Mouse (Mus musculus) cortical plate, adult 2 months (tissue): ENCODE measurements at regions not wholly inside any gene's neighbourhood (a gene's known extent, or its start where the extent isn't known, plus 50 kb on each side); places are given as distances from the start of the nearest gene placed in this dataset.

Experiments
- H3K27ac ChIP-seq: fragments of 200-500 bp; 2 replicates; pipeline ENCODE4 v1.5.1; 2012; ENCODE audit warnings: low read length, control low read depth, inconsistent platforms; ENCODE audit not compliant: insufficient read depth
- H3K4me1 ChIP-seq: fragments of 200-500 bp; 2 replicates; pipeline ENCODE4 v1.6.1; 2011; ENCODE audit warnings: low read length; ENCODE audit not compliant: control insufficient read depth, insufficient read depth
- H3K4me3 ChIP-seq: fragments of 200-500 bp; 2 replicates; pipeline ENCODE4 v1.5.1; 2011; ENCODE audit warnings: mild to moderate bottlenecking, low read length, control low read depth; ENCODE audit not compliant: insufficient read depth
- CTCF ChIP-seq: fragments of 200-500 bp; IDR thresholded peaks from 2 replicates; pipeline ENCODE4 v1.5.1; 2011; ENCODE audit warnings: mild to moderate bottlenecking, control low read depth, low read length; ENCODE audit not compliant: insufficient read depth; ENCODE audit errors: extremely low read depth
- POLR2A ChIP-seq: fragments of 200-500 bp; IDR thresholded peaks from 2 replicates; pipeline ENCODE4 v1.6.1; 2011; ENCODE audit warnings: mild to moderate bottlenecking, low read length, control low read depth; ENCODE audit not compliant: insufficient read depth; ENCODE audit errors: extremely low read depth

GRCm38 (mm10) chr14:120172058-120172457, 103.4 kb upstream of the Mbnl2 start:
- no peak overlapping the region for H3K4me3 ChIP-seq
- TF ChIP-seq POLR2A (no peak), CTCF (no peak)
- no peak overlapping the region for H3K27ac ChIP-seq
- H3K4me1 ChIP-seq = peaks cover 13% of the 10 kb centered on the region

GRCm38 (mm10) chr14:120172844-120173243, 102.6 kb upstream of the Mbnl2 start:
- Histone ChIP-seq H3K4me1 (peaks cover 13% of the 10 kb centered on the region), H3K4me3 (no peak overlapping the region), H3K27ac (no peak overlapping the region)
- TF ChIP-seq CTCF (no peak), POLR2A (no peak)

GRCm38 (mm10) chr14:120174615-120175014, 100.9 kb upstream of the Mbnl2 start:
- Histone ChIP-seq H3K4me1 (peaks cover 13% of the 10 kb centered on the region), H3K4me3 (no peak overlapping the region), H3K27ac (no peak overlapping the region)
- TF ChIP-seq CTCF = no peak
- TF ChIP-seq POLR2A = no peak

- TF ChIP-seq CTCF (no peak), POLR2A (no peak)
- H3K4me3 ChIP-seq = no peak overlapping the region
These were observed 80.3 kb upstream of the Mbnl2 start for GRCm38 (mm10) chr14:120195218-120195617.

GRCm38 (mm10) chr14:120211741-120212140, 63.7 kb upstream of the Mbnl2 start:
- no peak overlapping the region for H3K27ac ChIP-seq
- TF ChIP-seq CTCF (no peak), POLR2A (no peak)
- no peak overlapping the region for H3K4me3 ChIP-seq
- no peaks in the 10 kb centered on the region for H3K4me1 ChIP-seq

More at GRCm38 (mm10) chr14:120195218-120195617, 80.3 kb upstream of the Mbnl2 start:
- H3K4me1 ChIP-seq = no peaks in the 10 kb centered on the region
- no peak overlapping the region for H3K27ac ChIP-seq

GRCm38 (mm10) chr14:120212626-120213025, 62.8 kb upstream of the Mbnl2 start:
- H3K4me1 ChIP-seq = no peaks in the 10 kb centered on the region
- TF ChIP-seq CTCF = no peak
- no peak for TF ChIP-seq POLR2A
- H3K4me3 ChIP-seq = no peak overlapping the region
- no peak overlapping the region for H3K27ac ChIP-seq

- no peak overlapping the region for H3K27ac ChIP-seq
- H3K4me3 ChIP-seq = no peak overlapping the region
- no peaks in the 10 kb centered on the region for H3K4me1 ChIP-seq
- TF ChIP-seq POLR2A = no peak
- TF ChIP-seq CTCF = no peak
These were observed 56.2 kb upstream of the Mbnl2 start for GRCm38 (mm10) chr14:120219224-120219623.

GRCm38 (mm10) chr14:120223528-120224201, 51.8 kb upstream of the Mbnl2 start:
- Histone ChIP-seq H3K27ac (no peak overlapping the region), H3K4me1 (no peaks in the 10 kb centered on the region), H3K4me3 (no peak overlapping the region)
- TF ChIP-seq POLR2A (no peak), CTCF (no peak)

GRCm38 (mm10) chr14:120224202-120224846, 51.1 kb upstream of the Mbnl2 start:
- no peak overlapping the region for H3K27ac ChIP-seq
- H3K4me3 ChIP-seq = no peak overlapping the region
- no peaks in the 10 kb centered on the region for H3K4me1 ChIP-seq
- TF ChIP-seq CTCF (no peak), POLR2A (no peak)

- Histone ChIP-seq H3K4me1 (no peaks in the 10 kb centered on the region), H3K27ac (no peak overlapping the region), H3K4me3 (no peak overlapping the region)
- TF ChIP-seq CTCF (no peak), POLR2A (no peak)
These were observed 49.8 kb upstream of the Mbnl2 start for GRCm38 (mm10) chr14:120225657-120226056.
